Mouse (Mus musculus) heart, embryonic 13.5 days (tissue): Measurements from ENCODE around the gene Tead3. TPM values are rescaled to one million over a fixed set of nuclear protein-coding genes. Genes with fewer than 3 reads are reported as not detected.
A peak's percentile ranks its signal among the peaks of the same experiment; 100 is the strongest.

Experiments used
- ATAC-seq: fragments of 200-750 bp; cut with Nextera tagmentation; 2 replicates; pipeline ENCODE4 v1.8.0; 2017; ENCODE audit warnings: moderate TSS enrichment; ENCODE audit not compliant: insufficient number of reproducible peaks, low FRiP score, low TSS enrichment; ENCODE audit errors: extremely low read depth
- H3K27ac ChIP-seq: fragments of 300-500 bp; sonication (generic); replicated peaks from 2 replicates; pipeline ENCODE4 v1.5.1; 2015; ENCODE audit warnings: moderate library complexity, mild to moderate bottlenecking, inconsistent platforms
- H3K27me3 ChIP-seq: fragments of 300-500 bp; sonication (generic); replicated peaks from 2 replicates; pipeline ENCODE4 v1.6.1; 2015; ENCODE audit warnings: mild to moderate bottlenecking, inconsistent platforms
- H3K36me3 ChIP-seq: fragments of 300-500 bp; sonication (generic); 2 replicates; pipeline ENCODE4 v1.6.1; 2015; ENCODE audit warnings: mild to moderate bottlenecking, inconsistent platforms
- H3K4me1 ChIP-seq: fragments of 300-500 bp; sonication (generic); 2 replicates; pipeline ENCODE4 v1.6.1; 2015; ENCODE audit warnings: inconsistent platforms
- H3K4me2 ChIP-seq: fragments of 300-500 bp; sonication (generic); 2 replicates; pipeline ENCODE4 v1.6.1; 2015; ENCODE audit warnings: inconsistent platforms, mild to moderate bottlenecking, moderate library complexity
- H3K4me3 ChIP-seq: fragments of 300-500 bp; sonication (generic); 2 replicates; pipeline ENCODE4 v1.5.1; 2015; ENCODE audit warnings: moderate library complexity, mild to moderate bottlenecking, inconsistent platforms
- H3K9ac ChIP-seq: fragments of 300-500 bp; sonication (generic); 2 replicates; pipeline ENCODE4 v1.6.1; 2015; ENCODE audit warnings: inconsistent platforms, mild to moderate bottlenecking, moderate library complexity
- H3K9me3 ChIP-seq: fragments of 300-500 bp; sonication (generic); 2 replicates; pipeline ENCODE4 v1.6.1; 2016; ENCODE audit warnings: inconsistent platforms
- WGBS: fragments of 180-500 bp; shearing (Covaris S2); methylation state at CpG from one replicate; pipeline ENCODE4 v1.1.7; 2015; ENCODE audit warnings: mixed read lengths; 5-methylcytosine and 5-hydroxymethylcytosine counted together
- polyA plus RNA-seq: library from polyadenylated mRNA; unstranded; fragments of >200 nt; fragmentation: Nextera tagmentation; extraction: Ambion mirVana; gene quantifications from 2 replicates; pipeline ENCODE4 v1.2.1, GENCODE M21; 2015

Gene Tead3
- polyA plus RNA-seq, 1 experiment from 2014 or later, result 7.3 TPM

GRCm38 (mm10) chr17:28316476-28316875 is 34.1 kb downstream of the Tead3 start:
- no peak overlapping the region for H3K9ac ChIP-seq
- H3K4me2 ChIP-seq, result no peak overlapping the region
- H3K27ac ChIP-seq, result no peak overlapping the region
- H3K4me3 ChIP-seq, result no peak overlapping the region
- H3K4me1 ChIP-seq, result peaks cover 23% of the 10 kb centered on the region
- H3K9me3 ChIP-seq, result no peaks in the 10 kb centered on the region
- H3K36me3 ChIP-seq, result peaks cover 56% of the 10 kb centered on the region
- WGBS, result 84% methylated on average over 9 of the region's 9 CpGs
- ATAC-seq, result no peak
- H3K27me3 ChIP-seq, result no peaks in the 10 kb centered on the region

- peaks cover 50% of the 10 kb centered on the region for H3K36me3 ChIP-seq
- no peak overlapping the region for H3K27ac ChIP-seq
- ATAC-seq, result no peak
- H3K4me3 ChIP-seq, result no peak overlapping the region
- H3K27me3 ChIP-seq, result no peaks in the 10 kb centered on the region
- H3K9me3 ChIP-seq, result no peaks in the 10 kb centered on the region
- H3K9ac ChIP-seq, result peak overlapping the region; percentile 56; the same call in 1 of the 2 replicates
- H3K4me1 ChIP-seq, result peaks cover 23% of the 10 kb centered on the region
- 84% methylated on average over 20 of the region's 20 CpGs for WGBS
- no peak overlapping the region for H3K4me2 ChIP-seq
Measured at GRCm38 (mm10) chr17:28315611-28316160, 34.9 kb downstream of the Tead3 start.

GRCm38 (mm10) chr17:28313880-28314225 is 36.8 kb downstream of the Tead3 start:
- no peaks in the 10 kb centered on the region for H3K9me3 ChIP-seq
- H3K9ac ChIP-seq, result peak overlapping the region; percentile 94
- peaks cover 33% of the 10 kb centered on the region for H3K36me3 ChIP-seq
- H3K27me3 ChIP-seq, result no peaks in the 10 kb centered on the region
- H3K4me3 ChIP-seq, result peak overlapping the region; percentile 80
- ATAC-seq, result no peak; the same call in 1 of the 2 replicates
- H3K4me1 ChIP-seq, result peaks cover 23% of the 10 kb centered on the region
- 2% methylated on average over 11 of the region's 11 CpGs for WGBS
- H3K4me2 ChIP-seq, result peak overlapping the region; percentile 75
- H3K27ac ChIP-seq, result peak overlapping the region; percentile 92

- Histone ChIP-seq H3K27me3 (no peaks in the 10 kb centered on the region), H3K9me3 (no peaks in the 10 kb centered on the region), H3K36me3 (peaks cover 28% of the 10 kb centered on the region), H3K9ac (peak within 1 kb of the TSS; percentile 94), H3K4me1 (peaks cover 27% of the 10 kb centered on the region), H3K4me2 (peak within 1 kb of the TSS; percentile 75), H3K4me3 (peak within 1 kb of the TSS; percentile 80), H3K27ac (peak within 1 kb of the TSS; percentile 92)
- WGBS, result under 1% methylated on average over 69 of the region's 69 CpGs
- peak; percentile 98 for ATAC-seq
Measured at GRCm38 (mm10) chr17:28313212-28313879, 37.3 kb downstream of the Tead3 start, which contains the start of gene Fance. Fance (plus strand) TSS chr17:28313519.

- peak overlapping the region; percentile 33; the same call in 1 of the 2 replicates for H3K9ac ChIP-seq
- no peak for ATAC-seq
- peaks cover 32% of the 10 kb centered on the region for H3K4me1 ChIP-seq
- H3K27ac ChIP-seq, result peak overlapping the region; percentile 53; the same call in 1 of the 2 replicates
- H3K27me3 ChIP-seq, result no peaks in the 10 kb centered on the region
- H3K4me3 ChIP-seq, result peak overlapping the region; percentile 80
- peaks cover 20% of the 10 kb centered on the region for H3K36me3 ChIP-seq
- peak overlapping the region; percentile 63 for H3K4me2 ChIP-seq
- H3K9me3 ChIP-seq, result no peaks in the 10 kb centered on the region
- 26% methylated on average over 17 of the region's 17 CpGs for whole genome bisulfite sequencing
Measured at GRCm38 (mm10) chr17:28312232-28313211, 38.1 kb downstream of the Tead3 start.

- Histone ChIP-seq H3K27ac (no peak overlapping the region), H3K27me3 (no peaks in the 10 kb centered on the region), H3K4me1 (peaks cover 32% of the 10 kb centered on the region), H3K9ac (no peak overlapping the region), H3K36me3 (peaks cover 10% of the 10 kb centered on the region), H3K4me2 (no peak overlapping the region), H3K9me3 (no peaks in the 10 kb centered on the region), H3K4me3 (no peak overlapping the region)
- no peak for ATAC-seq
- 79% methylated on average over 5 of the region's 5 CpGs for WGBS
Measured at GRCm38 (mm10) chr17:28311366-28312132, 39.1 kb downstream of the Tead3 start.

GRCm38 (mm10) chr17:28310831-28311230 is 39.8 kb downstream of the Tead3 start:
- Histone ChIP-seq H3K27ac (no peak overlapping the region), H3K9ac (no peak overlapping the region), H3K9me3 (no peaks in the 10 kb centered on the region), H3K36me3 (peaks cover 3% of the 10 kb centered on the region), H3K4me2 (no peak overlapping the region), H3K4me1 (peaks cover 30% of the 10 kb centered on the region), H3K4me3 (no peak overlapping the region), H3K27me3 (no peaks in the 10 kb centered on the region)
- no peak for ATAC-seq
- 72% methylated on average over 3 of the region's 3 CpGs for WGBS

GRCm38 (mm10) chr17:28308297-28309195 is 42.1 kb downstream of the Tead3 start:
- H3K9me3 ChIP-seq, result no peaks in the 10 kb centered on the region
- H3K4me2 ChIP-seq, result peak overlapping the region; percentile 58
- no peak for ATAC-seq
- no peaks in the 10 kb centered on the region for H3K27me3 ChIP-seq
- H3K9ac ChIP-seq, result peak overlapping the region; percentile 74
- no peaks in the 10 kb centered on the region for H3K36me3 ChIP-seq
- peaks cover 19% of the 10 kb centered on the region for H3K4me1 ChIP-seq
- 0 out of 2 replicates have a peak overlapping the region, but pooled peaks have one; percentile 11 for H3K4me3 ChIP-seq
- WGBS, result 14% methylated on average over 18 of the region's 18 CpGs
- peak overlapping the region; percentile 15; the same call in 1 of the 2 replicates for H3K27ac ChIP-seq

GRCm38 (mm10) chr17:28305172-28305571 is 45.4 kb downstream of the Tead3 start:
- no peak for ATAC-seq
- 61% methylated on average over 10 of the region's 10 CpGs for WGBS

GRCm38 (mm10) chr17:28300850-28301249 is 49.8 kb downstream of the Tead3 start:
- 64% methylated on average over 3 of the region's 3 CpGs for WGBS
- ATAC-seq, result no peak
- H3K27ac ChIP-seq, result no peak overlapping the region

More at GRCm38 (mm10) chr17:28305172-28305571, 45.4 kb downstream of the Tead3 start:
- H3K9me3 ChIP-seq, result no peaks in the 10 kb centered on the region
- no peak overlapping the region for H3K9ac ChIP-seq
- no peaks in the 10 kb centered on the region for H3K27me3 ChIP-seq
- H3K4me1 ChIP-seq, result peaks cover 17% of the 10 kb centered on the region
- H3K27ac ChIP-seq, result no peak overlapping the region
- peaks cover 4% of the 10 kb centered on the region for H3K36me3 ChIP-seq
- H3K4me2 ChIP-seq, result no peak overlapping the region
- H3K4me3 ChIP-seq, result no peak overlapping the region

More at GRCm38 (mm10) chr17:28300850-28301249, 49.8 kb downstream of the Tead3 start:
- peaks cover 32% of the 10 kb centered on the region for H3K36me3 ChIP-seq
- H3K9me3 ChIP-seq, result no peaks in the 10 kb centered on the region
- H3K4me3 ChIP-seq, result no peak overlapping the region
- H3K4me1 ChIP-seq, result peaks cover 16% of the 10 kb centered on the region
- no peak overlapping the region for H3K4me2 ChIP-seq
- H3K9ac ChIP-seq, result no peak overlapping the region
- no peaks in the 10 kb centered on the region for H3K27me3 ChIP-seq
